Mouse (Mus musculus) stomach, postnatal 0 days (tissue): ENCODE results near the gene Bbof1.

Experiments used
- CTCF ChIP-seq: IDR thresholded peaks from 2 replicates; pipeline ENCODE4 v1.5.1; 2016; ENCODE audit warnings: antibody characterized with exemption, low read depth, mild to moderate bottlenecking, moderate library complexity
- EP300 ChIP-seq: optimal IDR thresholded peaks from 2 replicates; pipeline ENCODE3; 2016; ENCODE audit warnings: antibody characterized with exemption

DNA sequence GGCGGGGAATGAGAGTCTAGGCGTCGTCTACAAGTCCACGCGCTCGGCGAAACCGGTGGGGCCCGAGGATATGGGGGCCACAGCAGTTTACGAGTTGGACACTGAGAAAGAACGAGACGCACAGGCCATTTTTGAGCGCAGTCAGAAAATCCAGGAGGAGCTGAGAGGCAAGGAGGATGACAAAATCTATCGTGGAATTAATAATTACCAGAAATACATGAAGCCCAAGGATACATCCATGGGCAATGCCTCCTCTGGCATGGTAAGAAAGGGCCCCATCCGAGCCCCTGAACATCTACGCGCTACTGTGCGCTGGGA is 8.7 kb downstream of the Bbof1 start:
- TF ChIP-seq EP300 (no peak), CTCF (no peak)
